Mouse (Mus musculus): ENCODE measurements around the gene Car2. TPM values are rescaled to one million over a fixed set of nuclear protein-coding genes. Genes with fewer than 3 reads are reported as not detected.

Car2 gene
- total RNA-seq, 1 experiment from 2014 or later, result 593 TPM

GRCm38 (mm10) chr3:14915355-14915754 lies 29.3 kb downstream of the Car2 start:
- ATAC-seq (replicated peaks; ENCODE audit: low read depth, poor library complexity, severe bottlenecking), result peak; percentile 78

- ATAC-seq (replicated peaks; ENCODE audit: low read depth, poor library complexity, severe bottlenecking), result no peak
These were observed 31.2 kb downstream of the Car2 start for GRCm38 (mm10) chr3:14917261-14917660.

- peak; percentile 98 for ATAC-seq (replicated peaks; ENCODE audit: low read depth, poor library complexity, severe bottlenecking)
These were observed 58.6 kb downstream of the Car2 start for GRCm38 (mm10) chr3:14944706-14945105.

GRCm38 (mm10) chr3:14945627-14946026 lies 59.6 kb downstream of the Car2 start:
- no peak for ATAC-seq (replicated peaks; ENCODE audit: low read depth, poor library complexity, severe bottlenecking)

- no peak for ATAC-seq (replicated peaks; ENCODE audit: low read depth, poor library complexity, severe bottlenecking)
These were observed 62.2 kb downstream of the Car2 start for GRCm38 (mm10) chr3:14948067-14948800.

- ATAC-seq (replicated peaks; ENCODE audit: low read depth, poor library complexity, severe bottlenecking), result no peak
These were observed 64.0 kb downstream of the Car2 start for GRCm38 (mm10) chr3:14950031-14950430.

Other genes starting within 250 kb of the Car2 start
- gene Car13, start 244.5 kb upstream of the Car2 start, total RNA-seq (2017), result 8.5 and 15.9 TPM in 2 replicates
- 794 and 823 TPM in 2 replicates for gene Car1, start 77.9 kb upstream of the Car2 start, total RNA-seq (2017)
- gene Car3, start 22.8 kb upstream of the Car2 start, total RNA-seq (2017), result 6.7 and 7.7 TPM in 2 replicates

Data from common myeloid progenitor, adult 5-6 weeks (primary cell).